Mouse (Mus musculus) G1E (cell line): ENCODE data around the gene Slc5a3.

Experiments
- CTCF ChIP-seq: IDR thresholded peaks from 2 replicates; pipeline ENCODE4 v1.5.1; 2012; ENCODE audit warnings: low read depth, low read length, inconsistent platforms, mixed read lengths
- GATA1 ChIP-seq: IDR thresholded peaks from 2 replicates; pipeline ENCODE4 v1.6.1; 2012; ENCODE audit warnings: borderline replicate concordance, low read length, inconsistent platforms, mixed read lengths

- TF ChIP-seq CTCF: no peak
- no peak for TF ChIP-seq GATA1
These were observed 46.8 kb downstream of the Slc5a3 start for GRCm38 (mm10) chr16:92104951-92105350.
